Mouse (Mus musculus) erythroblast, adult 5-6 weeks (primary cell): ENCODE results near the gene Cib4. TPM values are rescaled to one million over a fixed set of nuclear protein-coding genes. Genes with fewer than 3 reads are reported as not detected.

Source experiments
- ATAC-seq: replicated peaks from 2 replicates; pipeline ENCODE4 v1.8.0; 2016; ENCODE audit warnings: moderate number of reproducible peaks, mild to moderate bottlenecking, moderate TSS enrichment, inconsistent platforms; ENCODE audit not compliant: poor library complexity, low FRiP score, severe bottlenecking
- total RNA-seq, 2 experiments: library from RNA; stranded (forward) in 1 of 2; stranded (reverse) in 1 of 2; fragments of 150-400 nt in 1 of 2; fragments of 200-764, 138-1000 nt in 1 of 2; gene quantifications; 2 replicates each; pipeline versions ENCODE4 v1.2.3 to v1.2.4; 2015 to 2017; ENCODE audit warnings: low replicate concordance in 2 of 2

Cib4 gene
- total RNA-seq, 2 experiments from 2014 or later, result not detected

GRCm38 (mm10) chr5:30576233-30576632 is 30.6 kb upstream of the Cib4 start:
- no peak for ATAC-seq

- ATAC-seq, result no peak
Measured at GRCm38 (mm10) chr5:30574367-30574766, 28.7 kb upstream of the Cib4 start.

- no peak for ATAC-seq
Measured at GRCm38 (mm10) chr5:30571820-30572219, 26.2 kb upstream of the Cib4 start.

GRCm38 (mm10) chr5:30568479-30568878 is 22.8 kb upstream of the Cib4 start:
- ATAC-seq, result no peak

- ATAC-seq, result no peak
Measured at GRCm38 (mm10) chr5:30559986-30560493, 14.4 kb upstream of the Cib4 start.

- ATAC-seq, result no peak
Measured at GRCm38 (mm10) chr5:30559421-30559820, 13.8 kb upstream of the Cib4 start.

- no peak for ATAC-seq
Measured at GRCm38 (mm10) chr5:30556284-30556683, 10.6 kb upstream of the Cib4 start.

- no peak for ATAC-seq
Measured at GRCm38 (mm10) chr5:30554981-30555380, 9.3 kb upstream of the Cib4 start.

GRCm38 (mm10) chr5:30553936-30554335 is 8.3 kb upstream of the Cib4 start:
- no peak for ATAC-seq

GRCm38 (mm10) chr5:30552006-30552405 is 6.4 kb upstream of the Cib4 start:
- ATAC-seq, result no peak

GRCm38 (mm10) chr5:30551022-30551638 is 5.5 kb upstream of the Cib4 start:
- ATAC-seq, result no peak

- ATAC-seq, result no peak
Measured at GRCm38 (mm10) chr5:30550334-30551021, 4.8 kb upstream of the Cib4 start.

- ATAC-seq, result no peak
Measured at GRCm38 (mm10) chr5:30548681-30549080, 3.0 kb upstream of the Cib4 start.

GRCm38 (mm10) chr5:30536051-30536570 is 9.5 kb downstream of the Cib4 start:
- no peak for ATAC-seq

- no peak for ATAC-seq
Measured at GRCm38 (mm10) chr5:30534637-30535036, 11.0 kb downstream of the Cib4 start.

- ATAC-seq, result no peak
Measured at GRCm38 (mm10) chr5:30528906-30529305, 16.7 kb downstream of the Cib4 start.

- ATAC-seq, result no peak
Measured at GRCm38 (mm10) chr5:30527129-30527528, 18.5 kb downstream of the Cib4 start.

GRCm38 (mm10) chr5:30525920-30526836 is 19.5 kb downstream of the Cib4 start:
- no peak for ATAC-seq

- no peak for ATAC-seq
Measured at GRCm38 (mm10) chr5:30524213-30524612, 21.4 kb downstream of the Cib4 start.

- no peak for ATAC-seq
Measured at GRCm38 (mm10) chr5:30523131-30523530, 22.5 kb downstream of the Cib4 start.
